Mouse (Mus musculus): ENCODE results near the gene Proca1. TPM values are rescaled to one million over a fixed set of nuclear protein-coding genes. Genes with fewer than 3 reads are reported as not detected.
A peak's percentile ranks its signal among the peaks of the same experiment; 100 is the strongest.
"Not testable (repeated sequence)": the region's sequence is repeated elsewhere in the genome, so short reads cannot be mapped to it uniquely, and the experiment has no call there.

Gene Proca1
- polyA plus RNA-seq, 1 experiment from 2014 or later, result 2.4 TPM

DNA sequence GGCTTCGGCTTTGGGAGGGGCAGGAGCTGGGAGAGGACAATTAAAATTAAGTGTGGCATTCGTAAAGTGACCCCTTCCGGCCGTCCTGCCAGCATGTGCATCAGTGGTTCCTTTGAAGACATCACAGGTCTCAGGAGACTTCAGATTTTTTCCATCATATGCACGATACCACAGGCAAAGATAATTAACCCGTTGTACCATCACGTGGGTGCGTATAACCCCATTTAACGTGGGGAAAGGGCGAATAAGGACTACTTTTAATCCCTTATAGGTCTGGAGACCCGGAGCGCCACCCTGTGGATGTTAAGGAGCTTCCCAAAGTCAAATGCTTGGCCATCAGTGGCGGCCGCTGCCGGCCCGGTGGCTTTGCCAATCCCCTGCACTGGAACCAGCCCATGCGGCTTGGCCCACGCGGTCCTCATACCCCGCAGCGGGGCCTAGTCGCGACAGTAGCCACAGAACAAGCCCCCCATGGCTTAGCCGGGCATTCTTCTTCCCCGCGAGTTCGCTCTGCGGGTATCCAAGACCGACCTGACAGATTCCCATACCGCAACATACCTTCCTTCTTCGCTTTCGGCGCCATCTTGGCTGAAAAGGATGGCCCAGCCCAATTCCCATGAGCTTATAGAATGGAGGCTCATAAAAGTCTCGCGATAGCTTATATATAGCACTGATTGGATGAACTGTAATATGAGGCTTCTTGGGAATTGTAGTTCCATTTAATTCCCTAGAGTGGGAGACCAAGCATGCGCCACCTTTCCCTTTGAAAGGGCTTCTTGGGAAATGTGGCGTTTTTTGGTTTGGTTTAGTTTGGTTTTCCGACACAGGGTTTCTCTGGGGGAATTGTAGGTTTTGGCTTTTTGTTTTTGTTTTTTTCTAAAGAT lies 10.0 kb upstream of the Proca1 start, which contains the start of gene Rpl23a:
Gene Rpl23a (minus strand): TSS at position 624 of the 884 bp plus-strand sequence.
- H3K9me3 ChIP-seq (ENCODE audit: control insufficient read depth, low read length), result no peaks in the 10 kb centered on the region
- DNase-seq (ENCODE audit: low spot score) (peak; percentile 99), ATAC-seq (ENCODE audit: low read depth) (peak; percentile 87)
- H3K4me2 ChIP-seq (ENCODE audit: low read depth, low read length), result peak within 1 kb of the TSS; percentile 98
- H3K27me3 ChIP-seq (replicated peaks; ENCODE audit: control insufficient read depth, insufficient read depth, low read length), result no peaks in the 10 kb centered on the region
- peak within 1 kb of the TSS; percentile 83 for H3K4me3 ChIP-seq (ENCODE audit: low read depth, low read length)
- H3K36me3 ChIP-seq (ENCODE audit: control insufficient read depth, insufficient read depth, low read length), result peaks cover 33% of the 10 kb centered on the region
- H3K27ac ChIP-seq (replicated peaks; ENCODE audit: low read depth, low read length), result peak within 1 kb of the TSS; percentile 91
- H3K4me1 ChIP-seq (ENCODE audit: control insufficient read depth, insufficient read depth, low read length), result peaks cover 22% of the 10 kb centered on the region
- under 1% methylated on average over 38 of the region's 38 CpGs for WGBS
- H3K9ac ChIP-seq (ENCODE audit: low read depth, low read length), result peak within 1 kb of the TSS; percentile 91

DNA sequence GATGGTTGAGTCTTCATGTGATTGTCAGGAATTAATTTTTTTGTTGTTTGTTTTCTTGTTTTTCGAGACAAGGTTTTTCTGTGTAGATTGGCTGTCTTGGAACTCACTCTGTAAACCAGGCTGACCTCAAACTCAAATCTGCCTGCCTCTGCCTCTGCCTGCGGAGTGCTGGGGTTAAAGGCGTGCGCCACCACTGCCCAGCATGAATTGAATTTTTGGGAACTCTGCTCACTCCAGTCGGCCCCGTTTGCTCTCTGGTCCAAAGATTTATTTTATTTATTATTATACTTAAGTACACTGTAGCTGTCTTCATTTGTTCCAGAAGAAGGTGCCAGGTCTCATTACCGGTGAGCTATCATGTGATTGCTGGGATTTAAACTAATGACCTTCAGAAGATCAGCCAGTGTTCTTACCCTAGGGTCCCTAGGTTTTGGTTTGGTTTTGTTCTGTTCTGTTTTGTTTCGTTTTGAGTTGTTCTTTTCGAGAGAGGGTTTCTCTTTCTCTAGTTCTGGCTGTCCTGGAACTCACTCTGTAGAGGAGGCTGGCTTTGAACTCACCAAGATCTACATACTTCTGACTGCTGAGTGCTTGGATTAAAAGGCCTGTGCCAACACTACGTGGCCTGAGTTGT lies 9.2 kb upstream of the Proca1 start:
- peaks cover 33% of the 10 kb centered on the region for H3K36me3 ChIP-seq (ENCODE audit: control insufficient read depth, insufficient read depth, low read length)
- peak overlapping the region; percentile 36; the same call in 1 of the 2 replicates for H3K9ac ChIP-seq (ENCODE audit: low read depth, low read length)
- peak overlapping the region; percentile 83 for H3K4me3 ChIP-seq (ENCODE audit: low read depth, low read length)
- no peaks in the 10 kb centered on the region for H3K9me3 ChIP-seq (ENCODE audit: control insufficient read depth, low read length)
- 50% methylated on average over 10 of the region's 10 CpGs for WGBS
- no peaks in the 10 kb centered on the region for H3K27me3 ChIP-seq (replicated peaks; ENCODE audit: control insufficient read depth, insufficient read depth, low read length)
- ATAC-seq (ENCODE audit: low read depth), result no peak
- peak overlapping the region; percentile 49 for H3K27ac ChIP-seq (replicated peaks; ENCODE audit: low read depth, low read length)
- peaks cover 22% of the 10 kb centered on the region for H3K4me1 ChIP-seq (ENCODE audit: control insufficient read depth, insufficient read depth, low read length)
- no peak for DNase-seq (ENCODE audit: low spot score)
- peak overlapping the region; percentile 47 for H3K4me2 ChIP-seq (ENCODE audit: low read depth, low read length)

DNA sequence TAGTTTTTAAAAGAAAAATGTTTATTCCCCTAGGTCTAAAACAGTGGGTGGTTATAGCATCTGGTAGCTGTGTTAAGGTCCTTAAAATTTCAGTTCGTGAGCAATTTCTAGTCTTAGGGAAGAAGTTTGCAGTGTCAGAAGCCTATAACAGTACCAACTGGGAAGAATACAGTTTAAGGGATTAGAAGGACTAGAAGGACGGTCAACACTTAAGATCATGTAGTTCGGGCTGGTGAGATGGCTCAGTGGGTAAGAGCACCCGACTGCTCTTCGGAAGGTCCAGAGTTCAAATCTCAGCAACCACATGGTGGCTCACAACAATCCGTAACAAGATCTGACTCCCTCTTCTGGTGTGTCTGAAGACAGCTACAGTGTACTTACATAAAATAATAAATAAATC lies 8.5 kb upstream of the Proca1 start:
- not testable (repeated sequence) for H3K4me2 ChIP-seq (ENCODE audit: low read depth, low read length); H3K27me3 ChIP-seq (replicated peaks; ENCODE audit: control insufficient read depth, insufficient read depth, low read length); H3K4me3 ChIP-seq (ENCODE audit: low read depth, low read length); ATAC-seq (ENCODE audit: low read depth); H3K27ac ChIP-seq (replicated peaks; ENCODE audit: low read depth, low read length); DNase-seq (ENCODE audit: low spot score); H3K9ac ChIP-seq (ENCODE audit: low read depth, low read length); H3K9me3 ChIP-seq (ENCODE audit: control insufficient read depth, low read length)
- Histone ChIP-seq H3K4me1 (ENCODE audit: control insufficient read depth, insufficient read depth, low read length) (peaks cover 20% of the 10 kb centered on the region), H3K36me3 (ENCODE audit: control insufficient read depth, insufficient read depth, low read length) (peaks cover 29% of the 10 kb centered on the region)
- WGBS, result 93% methylated on average over 6 of the region's 6 CpGs

DNA sequence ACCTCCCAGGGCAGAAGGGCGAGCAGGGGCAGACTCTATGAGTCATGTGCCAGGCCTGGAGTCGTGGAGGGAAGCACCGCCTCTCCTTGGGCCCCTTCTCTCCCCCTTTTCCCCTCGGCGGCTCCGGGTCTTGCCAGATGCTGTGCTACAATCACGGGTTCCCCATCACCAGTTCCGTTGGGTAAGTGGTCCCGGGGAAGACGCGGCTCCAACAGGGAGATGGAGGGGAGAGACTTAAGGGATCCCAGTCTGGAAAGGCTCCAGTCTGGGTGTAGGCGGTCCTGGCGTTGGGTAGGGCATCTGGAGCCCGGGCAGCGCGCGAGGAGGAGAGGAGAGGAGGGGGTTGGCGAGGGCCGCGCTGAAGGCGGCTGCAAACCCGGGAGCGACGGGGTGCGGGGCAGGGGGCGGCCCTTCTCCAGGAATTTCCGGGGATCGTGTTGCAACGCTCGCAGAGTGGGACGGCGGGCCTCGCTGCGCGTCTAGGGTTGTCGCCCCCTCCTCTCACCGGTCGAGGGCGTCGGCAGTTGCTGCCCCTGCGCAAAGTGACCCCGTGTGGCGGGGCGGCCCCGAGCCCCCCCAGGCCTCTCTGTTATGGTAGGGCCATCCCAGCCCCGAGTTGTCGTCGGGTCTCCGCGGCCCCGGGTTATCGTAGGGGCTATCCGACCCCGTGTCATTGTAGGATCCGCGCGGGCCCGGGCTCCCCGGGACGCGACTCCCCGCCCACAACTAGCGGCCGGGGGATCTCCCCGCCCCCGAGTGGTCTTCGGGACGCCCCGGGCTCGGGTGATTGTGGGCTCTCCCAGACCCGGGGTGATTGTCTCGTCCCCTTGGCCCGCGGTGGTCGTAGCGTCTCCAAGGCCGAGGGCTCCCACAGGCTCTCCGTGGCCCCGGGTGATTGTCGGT lies 4.6 kb upstream of the Proca1 start, which contains the start of gene Rab34:
Gene Rab34 (plus strand): TSS at position 100 of the 903 bp plus-strand sequence.
- Histone ChIP-seq H3K27ac (replicated peaks; ENCODE audit: low read depth, low read length) (peak within 1 kb of the TSS; percentile 98), H3K9me3 (ENCODE audit: control insufficient read depth, low read length) (no peaks in the 10 kb centered on the region), H3K4me2 (ENCODE audit: low read depth, low read length) (peak within 1 kb of the TSS; percentile 70), H3K27me3 (replicated peaks; ENCODE audit: control insufficient read depth, insufficient read depth, low read length) (no peaks in the 10 kb centered on the region), H3K4me1 (ENCODE audit: control insufficient read depth, insufficient read depth, low read length) (peaks cover 20% of the 10 kb centered on the region), H3K4me3 (ENCODE audit: low read depth, low read length) (peak within 1 kb of the TSS; percentile 69), H3K36me3 (ENCODE audit: control insufficient read depth, insufficient read depth, low read length) (peaks cover 33% of the 10 kb centered on the region), H3K9ac (ENCODE audit: low read depth, low read length) (peak within 1 kb of the TSS; percentile 94)
- 0% methylated on average over 38 of the region's 80 CpGs for WGBS
- DNase-seq (ENCODE audit: low spot score), result peak; percentile 96
- ATAC-seq (ENCODE audit: low read depth), result peak; percentile 91

DNA sequence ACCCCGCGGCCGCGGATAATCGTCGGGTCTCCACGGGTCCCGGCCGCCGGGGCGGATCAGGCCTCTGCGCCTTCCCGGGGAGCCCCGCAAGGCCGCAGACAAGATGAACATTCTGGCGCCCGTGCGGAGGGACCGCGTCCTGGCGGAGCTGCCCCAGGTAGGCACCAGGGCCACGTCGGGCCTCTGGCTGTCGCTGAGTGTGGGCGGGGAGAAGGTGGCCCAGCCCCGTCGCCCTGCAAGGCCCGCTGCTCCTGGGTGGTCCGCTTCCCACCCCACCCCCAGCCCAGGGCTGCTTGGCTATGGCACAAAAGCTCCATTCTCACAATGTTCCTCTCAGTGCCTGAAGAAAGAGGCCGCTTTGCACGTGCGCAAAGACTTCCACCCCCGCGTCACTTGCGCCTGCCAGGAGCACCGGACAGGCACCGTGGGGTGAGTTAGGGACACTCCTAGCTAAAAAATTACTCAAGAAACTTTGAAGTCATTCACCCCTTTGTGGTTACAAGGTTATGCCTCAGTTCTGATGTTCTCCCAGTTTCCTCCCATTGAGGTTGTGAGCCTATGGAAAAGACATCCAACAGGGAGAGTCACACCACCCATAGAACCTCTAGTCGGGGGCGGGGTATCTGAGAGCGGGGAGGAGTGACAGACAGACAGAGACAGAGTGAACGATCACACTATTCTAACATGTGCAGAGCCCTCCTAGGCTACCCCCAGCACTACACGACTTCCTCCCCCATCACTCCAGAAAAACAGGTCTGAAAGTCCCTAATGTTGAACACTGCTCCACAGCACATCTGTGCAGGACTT lies 3.8 kb upstream of the Proca1 start:
- H3K4me1 ChIP-seq (ENCODE audit: control insufficient read depth, insufficient read depth, low read length), result peaks cover 19% of the 10 kb centered on the region
- H3K9me3 ChIP-seq (ENCODE audit: control insufficient read depth, low read length), result no peaks in the 10 kb centered on the region
- WGBS, result under 1% methylated on average over 35 of the region's 42 CpGs
- peak; percentile 94 for DNase-seq (ENCODE audit: low spot score)
- H3K4me3 ChIP-seq (ENCODE audit: low read depth, low read length), result peak overlapping the region; percentile 69
- H3K9ac ChIP-seq (ENCODE audit: low read depth, low read length), result peak overlapping the region; percentile 94
- H3K27ac ChIP-seq (replicated peaks; ENCODE audit: low read depth, low read length), result peak overlapping the region; percentile 98
- peaks cover 33% of the 10 kb centered on the region for H3K36me3 ChIP-seq (ENCODE audit: control insufficient read depth, insufficient read depth, low read length)
- peak overlapping the region; percentile 70 for H3K4me2 ChIP-seq (ENCODE audit: low read depth, low read length)
- H3K27me3 ChIP-seq (replicated peaks; ENCODE audit: control insufficient read depth, insufficient read depth, low read length), result no peaks in the 10 kb centered on the region
- peak; percentile 83 for ATAC-seq (ENCODE audit: low read depth)

DNA sequence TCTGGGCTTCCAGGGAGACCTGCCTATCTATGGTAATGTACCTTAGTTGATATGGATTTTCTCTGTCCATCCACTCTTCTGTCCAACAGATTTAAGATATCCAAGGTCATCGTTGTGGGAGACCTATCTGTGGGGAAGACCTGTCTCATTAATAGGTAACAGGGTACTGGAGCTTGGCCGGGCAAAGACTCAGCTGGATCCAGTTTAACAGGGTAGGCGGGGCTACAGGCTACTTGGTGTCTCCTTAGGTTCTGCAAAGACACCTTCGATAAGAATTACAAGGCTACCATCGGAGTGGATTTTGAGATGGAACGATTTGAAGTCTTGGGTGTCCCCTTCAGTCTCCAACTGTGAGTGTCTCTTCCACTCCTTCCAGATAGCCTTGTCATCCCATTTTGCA lies 3.2 kb upstream of the Proca1 start:
- WGBS, result 56% methylated on average over 6 of the region's 6 CpGs
- peak overlapping the region; percentile 94 for H3K9ac ChIP-seq (ENCODE audit: low read depth, low read length)
- H3K27me3 ChIP-seq (replicated peaks; ENCODE audit: control insufficient read depth, insufficient read depth, low read length), result no peaks in the 10 kb centered on the region
- no peak for DNase-seq (ENCODE audit: low spot score)
- no peaks in the 10 kb centered on the region for H3K9me3 ChIP-seq (ENCODE audit: control insufficient read depth, low read length)
- H3K27ac ChIP-seq (replicated peaks; ENCODE audit: low read depth, low read length), result peak overlapping the region; percentile 98
- peaks cover 20% of the 10 kb centered on the region for H3K4me1 ChIP-seq (ENCODE audit: control insufficient read depth, insufficient read depth, low read length)
- peaks cover 33% of the 10 kb centered on the region for H3K36me3 ChIP-seq (ENCODE audit: control insufficient read depth, insufficient read depth, low read length)
- H3K4me3 ChIP-seq (ENCODE audit: low read depth, low read length), result peak overlapping the region; percentile 69
- ATAC-seq (ENCODE audit: low read depth), result no peak
- H3K4me2 ChIP-seq (ENCODE audit: low read depth, low read length), result peak overlapping the region; percentile 70

DNA sequence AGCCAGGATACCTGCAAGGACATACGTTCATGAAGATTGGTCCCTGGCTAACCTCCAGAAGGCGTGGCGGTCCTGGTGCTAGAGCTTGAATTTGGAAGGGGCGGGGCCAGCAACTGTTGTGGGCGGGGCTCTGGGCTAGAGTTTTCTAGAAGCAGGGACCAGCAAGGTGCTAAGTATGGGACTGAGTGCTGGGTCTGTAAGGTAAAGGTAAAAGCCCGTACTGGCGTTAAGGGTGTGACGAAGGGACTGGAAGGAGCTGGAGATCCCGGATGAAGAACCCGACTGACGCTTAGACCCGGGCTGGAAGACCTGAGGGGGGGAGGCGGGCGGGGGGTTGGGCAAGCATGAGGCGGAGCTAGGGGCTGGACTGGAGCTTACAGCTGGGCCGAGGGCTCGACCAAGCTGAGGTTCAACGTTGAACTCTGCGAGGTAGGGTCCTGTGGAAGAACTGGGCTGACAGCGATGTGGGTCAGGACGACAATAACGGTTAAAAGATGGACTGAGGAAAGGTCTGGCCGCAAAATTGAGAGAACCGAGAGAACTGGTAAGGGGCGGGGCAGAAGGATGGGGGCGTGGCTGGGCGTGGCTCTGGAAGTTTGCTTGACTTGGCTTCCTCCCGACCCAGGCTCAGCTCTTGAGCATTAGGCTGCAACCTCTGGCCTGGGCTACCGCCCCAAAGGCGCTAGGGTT lies 1.4 kb downstream of the Proca1 start:
- Histone ChIP-seq H3K27me3 (replicated peaks; ENCODE audit: control insufficient read depth, insufficient read depth, low read length) (no peaks in the 10 kb centered on the region), H3K9me3 (ENCODE audit: control insufficient read depth, low read length) (no peaks in the 10 kb centered on the region), H3K36me3 (ENCODE audit: control insufficient read depth, insufficient read depth, low read length) (peaks cover 33% of the 10 kb centered on the region), H3K27ac (replicated peaks; ENCODE audit: low read depth, low read length) (no peak overlapping the region), H3K4me3 (ENCODE audit: low read depth, low read length) (peak overlapping the region; percentile 52), H3K4me2 (ENCODE audit: low read depth, low read length) (peak overlapping the region; percentile 61), H3K4me1 (ENCODE audit: control insufficient read depth, insufficient read depth, low read length) (peaks cover 13% of the 10 kb centered on the region), H3K9ac (ENCODE audit: low read depth, low read length) (peak overlapping the region; percentile 44)
- 2% methylated on average over 29 of the region's 30 CpGs for WGBS
- ATAC-seq (ENCODE audit: low read depth), result peak; percentile 71
- peak; percentile 78 for DNase-seq (ENCODE audit: low spot score)
